Mouse (Mus musculus): ENCODE measurements around the gene Pth1r. TPM values are rescaled to one million over a fixed set of nuclear protein-coding genes. Genes with fewer than 3 reads are reported as not detected.
"Not testable (repeated sequence)": the region's sequence is repeated elsewhere in the genome, so short reads cannot be mapped to it uniquely, and the experiment has no call there.

Pth1r gene
- polyA plus RNA-seq, 1 experiment from 2014 or later, result 40.9 TPM

DNA sequence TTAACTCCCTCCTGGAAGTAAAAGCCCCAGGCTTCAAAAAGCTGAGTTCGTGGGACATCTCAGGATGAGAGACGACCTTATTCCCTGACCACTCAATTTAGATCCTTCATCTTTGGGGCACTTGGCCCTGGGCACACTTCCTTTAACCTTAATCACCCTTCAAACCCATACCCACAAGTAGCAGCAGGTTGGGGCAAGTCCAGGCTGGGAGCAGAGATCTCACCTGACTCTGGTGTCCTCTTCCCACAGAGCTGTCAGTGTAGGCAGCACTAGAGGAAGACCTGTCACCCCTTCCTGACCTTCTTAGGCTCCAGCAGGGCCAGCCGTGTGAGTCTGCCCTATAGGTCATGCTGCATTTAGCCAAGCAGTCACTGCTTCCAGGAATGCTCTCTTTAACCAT, 60.5 kb downstream of the Pth1r start:
- Histone ChIP-seq H3K36me3 (ENCODE audit: control insufficient read depth, insufficient read depth, low read length) (no peaks in the 10 kb centered on the region; the same call in 1 of the 2 replicates), H3K4me3 (ENCODE audit: low read length) (no peak overlapping the region), H3K4me1 (ENCODE audit: control insufficient read depth, insufficient read depth, low read length) (peaks cover 16% of the 10 kb centered on the region), H3K27me3 (ENCODE audit: control insufficient read depth, insufficient read depth, low read length) (no peaks in the 10 kb centered on the region), H3K9me3 (ENCODE audit: control insufficient read depth, low read length) (no peaks in the 10 kb centered on the region), H3K9ac (ENCODE audit: low read depth, low read length) (no peak overlapping the region), H3K27ac (ENCODE audit: low read depth, low read length) (no peak overlapping the region), H3K4me2 (replicated peaks; ENCODE audit: low read depth, low read length) (no peak overlapping the region)
- WGBS, result 43% methylated on average over 3 of the region's 3 CpGs
- no peak for ATAC-seq (ENCODE audit: low FRiP score, low TSS enrichment)

DNA sequence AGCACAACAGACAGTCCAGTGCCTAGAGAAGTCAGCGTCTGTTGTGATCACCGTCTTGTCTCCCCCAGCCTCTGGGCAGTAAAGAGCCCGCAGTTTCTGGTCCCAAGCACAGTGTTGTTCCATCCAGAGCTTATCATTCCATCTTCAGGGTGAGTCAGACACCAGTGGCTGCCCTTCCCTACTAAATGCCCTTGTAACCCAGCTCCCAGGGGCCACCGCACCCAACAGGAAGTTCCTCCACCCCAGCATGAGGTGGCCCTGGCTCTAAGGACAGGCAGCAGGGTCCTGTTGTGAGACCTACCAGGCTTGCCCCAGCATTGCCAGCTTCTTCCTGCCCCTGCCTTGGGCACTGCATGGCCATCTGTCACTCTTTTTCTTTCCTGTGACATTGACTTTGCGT, 61.4 kb downstream of the Pth1r start:
- no peak overlapping the region for H3K9ac ChIP-seq (ENCODE audit: low read depth, low read length)
- peaks cover 16% of the 10 kb centered on the region for H3K4me1 ChIP-seq (ENCODE audit: control insufficient read depth, insufficient read depth, low read length)
- ATAC-seq (ENCODE audit: low FRiP score, low TSS enrichment), result 0 out of 2 replicates have a peak, but pooled peaks have one; percentile 16
- no peak overlapping the region for H3K27ac ChIP-seq (ENCODE audit: low read depth, low read length)
- no peaks in the 10 kb centered on the region for H3K9me3 ChIP-seq (ENCODE audit: control insufficient read depth, low read length)
- H3K4me3 ChIP-seq (ENCODE audit: low read length), result no peak overlapping the region
- 85% methylated on average over 5 of the region's 5 CpGs for WGBS
- no peak overlapping the region for H3K4me2 ChIP-seq (replicated peaks; ENCODE audit: low read depth, low read length)
- H3K36me3 ChIP-seq (ENCODE audit: control insufficient read depth, insufficient read depth, low read length), result no peaks in the 10 kb centered on the region; the same call in 1 of the 2 replicates
- no peaks in the 10 kb centered on the region for H3K27me3 ChIP-seq (ENCODE audit: control insufficient read depth, insufficient read depth, low read length)

DNA sequence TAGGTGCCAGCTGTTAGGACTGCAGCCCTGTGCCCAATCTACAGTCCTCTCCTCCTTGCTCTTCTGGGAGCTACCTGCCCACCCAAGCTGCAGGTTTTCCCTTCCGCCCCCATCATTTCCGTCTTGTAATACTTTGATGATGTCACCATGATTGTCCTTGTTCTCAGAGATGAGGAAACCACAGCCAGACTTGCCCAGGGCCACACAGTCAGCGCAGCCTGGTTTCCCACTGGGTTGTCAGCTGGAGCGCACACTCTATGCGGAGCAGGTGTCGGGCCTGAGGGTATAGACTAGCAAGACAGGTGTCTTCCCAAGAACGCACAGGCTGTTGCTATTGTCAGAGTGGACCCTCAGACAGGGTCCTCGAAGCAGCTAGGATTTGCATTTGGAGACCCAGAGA, 61.8 kb downstream of the Pth1r start:
- no peak overlapping the region for H3K4me2 ChIP-seq (replicated peaks; ENCODE audit: low read depth, low read length)
- H3K36me3 ChIP-seq (ENCODE audit: control insufficient read depth, insufficient read depth, low read length), result no peaks in the 10 kb centered on the region; the same call in 1 of the 2 replicates
- H3K27me3 ChIP-seq (ENCODE audit: control insufficient read depth, insufficient read depth, low read length), result no peaks in the 10 kb centered on the region
- ATAC-seq (ENCODE audit: low FRiP score, low TSS enrichment), result no peak
- no peak overlapping the region for H3K4me3 ChIP-seq (ENCODE audit: low read length)
- H3K27ac ChIP-seq (ENCODE audit: low read depth, low read length), result peak overlapping the region; percentile 70; the same call in 1 of the 2 replicates
- no peak overlapping the region for H3K9ac ChIP-seq (ENCODE audit: low read depth, low read length)
- H3K9me3 ChIP-seq (ENCODE audit: control insufficient read depth, low read length), result no peaks in the 10 kb centered on the region
- WGBS, result 87% methylated on average over 8 of the region's 8 CpGs
- H3K4me1 ChIP-seq (ENCODE audit: control insufficient read depth, insufficient read depth, low read length), result peaks cover 16% of the 10 kb centered on the region

DNA sequence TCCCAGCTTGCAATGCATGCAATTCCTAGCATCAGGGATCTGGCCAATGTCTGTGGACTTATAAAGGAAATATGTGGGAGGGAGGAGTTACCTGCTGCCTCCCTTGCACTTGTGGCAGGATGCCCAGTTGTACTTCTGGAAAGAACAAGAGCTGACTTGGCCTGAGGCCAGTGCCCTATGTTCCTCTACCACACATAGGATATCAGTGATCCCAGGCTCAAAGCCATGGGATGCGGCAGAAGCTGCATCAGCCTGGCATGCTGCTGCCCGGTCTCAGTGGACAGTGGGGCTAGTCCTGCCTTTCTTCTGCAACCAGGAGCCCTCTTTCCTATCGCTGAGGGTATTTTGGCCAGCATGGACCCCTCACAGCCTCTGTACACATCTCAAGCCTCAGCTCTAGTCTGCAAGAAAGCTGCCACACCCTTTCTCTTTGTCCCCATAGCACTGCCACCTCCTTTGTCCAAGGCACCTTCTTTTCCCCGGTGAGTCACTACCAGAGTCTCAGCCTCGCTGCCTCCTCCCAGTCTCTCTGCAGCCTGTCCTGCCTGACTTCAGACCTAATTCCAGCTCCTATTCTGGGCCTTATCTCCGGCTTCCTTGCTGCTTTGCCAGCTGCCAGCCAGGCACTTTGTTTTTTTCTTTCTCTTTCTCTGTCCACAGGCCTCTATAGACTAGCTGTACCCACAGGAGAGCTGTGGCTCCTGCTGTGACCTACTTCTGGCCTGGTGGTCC, 62.7 kb downstream of the Pth1r start:
- Histone ChIP-seq H3K9me3 (ENCODE audit: control insufficient read depth, low read length) (no peaks in the 10 kb centered on the region), H3K4me3 (ENCODE audit: low read length) (no peak overlapping the region), H3K36me3 (ENCODE audit: control insufficient read depth, insufficient read depth, low read length) (no peaks in the 10 kb centered on the region; the same call in 1 of the 2 replicates), H3K4me2 (replicated peaks; ENCODE audit: low read depth, low read length) (no peak overlapping the region), H3K27me3 (ENCODE audit: control insufficient read depth, insufficient read depth, low read length) (no peaks in the 10 kb centered on the region), H3K4me1 (ENCODE audit: control insufficient read depth, insufficient read depth, low read length) (peaks cover 16% of the 10 kb centered on the region), H3K27ac (ENCODE audit: low read depth, low read length) (peak overlapping the region; percentile 78), H3K9ac (ENCODE audit: low read depth, low read length) (no peak overlapping the region)
- 84% methylated on average over 6 of the region's 6 CpGs for WGBS
- no peak for ATAC-seq (ENCODE audit: low FRiP score, low TSS enrichment)

DNA sequence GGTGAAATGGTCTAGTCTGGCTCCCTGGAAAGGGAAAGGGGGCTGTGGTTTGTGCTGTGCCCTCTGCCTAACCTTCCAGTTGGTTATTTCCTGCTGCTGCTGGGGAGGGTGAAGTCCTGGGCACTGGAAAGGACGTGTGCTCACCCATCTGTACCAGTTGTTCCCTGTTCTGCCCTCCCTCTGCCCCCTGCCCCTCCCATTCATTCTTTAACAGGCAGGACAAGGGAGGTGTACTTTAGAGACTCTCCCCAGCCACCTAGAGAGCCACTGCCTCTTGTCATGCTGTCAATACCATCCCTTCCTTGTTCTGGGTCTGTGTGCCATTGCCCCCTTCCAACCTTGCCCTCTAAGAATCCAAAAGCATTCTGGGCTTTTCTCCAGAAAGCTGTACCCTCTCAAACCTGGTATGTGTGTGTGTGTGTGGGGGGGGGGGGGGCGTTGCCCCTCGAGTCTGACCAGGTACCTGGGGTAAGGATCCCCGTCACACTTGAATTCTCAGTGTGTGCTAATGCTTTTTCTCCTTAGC, 63.3 kb downstream of the Pth1r start:
- WGBS, result 55% methylated on average over 4 of the region's 4 CpGs
- H3K36me3 ChIP-seq (ENCODE audit: control insufficient read depth, insufficient read depth, low read length), result no peaks in the 10 kb centered on the region; the same call in 1 of the 2 replicates
- ATAC-seq (ENCODE audit: low FRiP score, low TSS enrichment), result no peak
- no peak overlapping the region for H3K4me2 ChIP-seq (replicated peaks; ENCODE audit: low read depth, low read length)
- H3K4me3 ChIP-seq (ENCODE audit: low read length), result no peak overlapping the region
- no peaks in the 10 kb centered on the region for H3K27me3 ChIP-seq (ENCODE audit: control insufficient read depth, insufficient read depth, low read length)
- H3K9ac ChIP-seq (ENCODE audit: low read depth, low read length), result no peak overlapping the region; the same call in 1 of the 2 replicates
- H3K27ac ChIP-seq (ENCODE audit: low read depth, low read length), result peak overlapping the region; percentile 78
- H3K9me3 ChIP-seq (ENCODE audit: control insufficient read depth, low read length), result no peaks in the 10 kb centered on the region
- H3K4me1 ChIP-seq (ENCODE audit: control insufficient read depth, insufficient read depth, low read length), result peaks cover 16% of the 10 kb centered on the region

DNA sequence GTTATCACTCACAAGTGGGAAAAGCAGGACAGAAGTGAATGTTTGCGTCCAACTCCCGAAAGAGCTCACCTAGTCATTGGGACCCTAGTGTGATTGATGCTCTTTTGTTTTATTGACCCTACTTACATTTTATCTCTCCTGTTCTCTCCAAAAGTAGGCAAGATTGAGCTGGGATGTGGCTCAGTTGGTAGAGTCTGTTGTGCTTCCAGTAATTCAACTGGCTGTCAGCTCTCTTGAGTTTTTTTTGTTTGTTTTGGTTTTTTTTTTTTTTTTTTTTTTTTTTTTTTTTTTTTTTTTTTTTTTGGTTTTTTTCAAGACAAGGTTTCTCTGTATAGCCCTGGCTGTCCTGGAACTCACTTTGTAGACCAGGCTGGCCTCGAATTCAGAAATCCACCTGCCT, 64.2 kb downstream of the Pth1r start:
- not testable (repeated sequence) for H3K9ac ChIP-seq (ENCODE audit: low read depth, low read length); H3K9me3 ChIP-seq (ENCODE audit: control insufficient read depth, low read length); H3K27ac ChIP-seq (ENCODE audit: low read depth, low read length); ATAC-seq (ENCODE audit: low FRiP score, low TSS enrichment); H3K27me3 ChIP-seq (ENCODE audit: control insufficient read depth, insufficient read depth, low read length); H3K36me3 ChIP-seq (ENCODE audit: control insufficient read depth, insufficient read depth, low read length); H3K4me3 ChIP-seq (ENCODE audit: low read length); H3K4me2 ChIP-seq (replicated peaks; ENCODE audit: low read depth, low read length)
- H3K4me1 ChIP-seq (ENCODE audit: control insufficient read depth, insufficient read depth, low read length), result peaks cover 16% of the 10 kb centered on the region
- WGBS, result 82% methylated on average over 3 of the region's 3 CpGs

DNA sequence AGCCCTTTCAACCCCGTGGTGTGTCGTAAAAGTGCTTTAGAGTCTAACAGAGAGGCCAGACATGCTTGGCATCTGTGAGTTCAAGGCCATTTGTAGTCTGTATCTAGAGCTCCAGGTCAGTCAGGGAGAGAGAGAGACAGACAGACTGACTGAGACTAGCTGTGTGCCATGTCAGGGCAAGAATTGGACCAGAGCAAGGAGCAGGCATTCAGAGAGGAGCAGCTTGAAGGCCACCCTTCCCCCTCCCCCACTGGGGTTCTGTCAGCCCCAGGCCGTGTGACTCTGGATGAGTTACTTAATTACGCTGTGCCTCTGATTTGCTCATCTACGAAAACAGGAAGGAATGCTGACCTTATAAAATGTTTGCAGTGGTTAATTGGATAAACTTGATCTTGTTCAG, 64.7 kb downstream of the Pth1r start:
- H3K27ac ChIP-seq (ENCODE audit: low read depth, low read length), result no peak overlapping the region
- peaks cover 20% of the 10 kb centered on the region for H3K4me1 ChIP-seq (ENCODE audit: control insufficient read depth, insufficient read depth, low read length)
- 47% methylated on average over 5 of the region's 5 CpGs for WGBS
- H3K27me3 ChIP-seq (ENCODE audit: control insufficient read depth, insufficient read depth, low read length), result no peaks in the 10 kb centered on the region
- H3K4me3 ChIP-seq (ENCODE audit: low read length), result no peak overlapping the region
- no peak for ATAC-seq (ENCODE audit: low FRiP score, low TSS enrichment)
- H3K9ac ChIP-seq (ENCODE audit: low read depth, low read length), result no peak overlapping the region
- no peaks in the 10 kb centered on the region; the same call in 1 of the 2 replicates for H3K36me3 ChIP-seq (ENCODE audit: control insufficient read depth, insufficient read depth, low read length)
- no peaks in the 10 kb centered on the region for H3K9me3 ChIP-seq (ENCODE audit: control insufficient read depth, low read length)
- H3K4me2 ChIP-seq (replicated peaks; ENCODE audit: low read depth, low read length), result no peak overlapping the region

DNA sequence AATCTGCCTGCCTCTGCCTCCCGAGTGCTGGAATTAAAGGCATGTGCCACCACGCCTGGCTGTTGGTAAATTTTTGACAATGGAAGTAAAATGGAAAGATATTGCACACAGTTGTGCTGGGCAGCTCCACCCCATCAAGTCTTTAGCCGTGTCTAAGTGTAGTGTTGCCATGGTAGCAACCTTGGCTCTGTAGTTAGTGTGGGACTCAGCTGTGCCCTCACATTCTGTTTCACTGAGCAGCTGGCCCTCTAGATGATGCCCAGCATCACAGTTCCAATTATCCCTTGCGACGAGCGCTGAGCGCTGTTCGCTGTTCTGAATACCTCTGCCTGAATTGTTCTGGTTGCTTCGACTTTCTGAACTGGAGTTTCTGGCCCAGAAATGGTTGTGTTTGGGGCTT, 65.1 kb downstream of the Pth1r start:
- H3K4me1 ChIP-seq (ENCODE audit: control insufficient read depth, insufficient read depth, low read length), result peaks cover 21% of the 10 kb centered on the region
- WGBS, result 79% methylated on average over 9 of the region's 9 CpGs
- no peak for ATAC-seq (ENCODE audit: low FRiP score, low TSS enrichment)

DNA sequence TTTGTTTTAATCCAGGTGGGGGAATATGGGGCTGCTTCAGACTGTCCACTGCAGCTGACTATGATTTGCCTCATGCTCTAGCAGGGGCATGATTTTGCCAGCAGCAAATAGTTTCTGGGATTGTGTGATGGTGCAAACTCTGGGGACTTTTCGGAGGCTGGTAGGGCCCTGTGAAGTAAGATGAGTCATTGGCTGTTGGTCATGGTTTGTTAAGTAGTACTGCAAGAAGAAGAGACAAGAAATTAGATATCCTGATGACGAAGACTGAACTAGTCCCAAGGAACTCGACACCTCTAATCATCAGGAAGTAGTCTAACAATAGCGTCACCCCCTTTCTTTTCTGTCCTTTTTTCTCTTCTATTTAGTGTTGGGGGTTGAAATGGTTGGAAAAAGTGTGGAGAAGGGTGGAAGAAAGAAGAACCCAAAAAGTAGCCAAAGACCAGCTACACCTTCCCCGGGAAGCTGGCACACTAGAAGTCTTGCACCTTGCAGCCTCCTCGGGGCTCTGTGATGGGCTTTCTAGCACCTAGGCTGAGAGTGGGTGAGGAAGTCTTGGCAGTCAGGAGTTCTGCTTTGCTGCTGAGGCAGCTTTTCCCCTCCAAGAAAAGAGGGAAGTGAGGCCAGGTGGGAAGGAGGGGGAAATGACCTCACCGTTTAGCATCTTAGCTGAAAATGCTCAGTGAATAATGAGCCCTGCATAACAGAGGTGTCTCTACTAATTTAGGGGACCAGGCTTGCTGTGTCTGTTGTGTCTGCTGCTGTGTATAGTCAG, 66.0 kb downstream of the Pth1r start:
- peaks cover 25% of the 10 kb centered on the region for H3K4me1 ChIP-seq (ENCODE audit: control insufficient read depth, insufficient read depth, low read length)
- no peak for ATAC-seq (ENCODE audit: low FRiP score, low TSS enrichment)
- H3K9me3 ChIP-seq (ENCODE audit: control insufficient read depth, low read length), result no peaks in the 10 kb centered on the region
- no peak overlapping the region for H3K9ac ChIP-seq (ENCODE audit: low read depth, low read length)
- no peaks in the 10 kb centered on the region; the same call in 1 of the 2 replicates for H3K36me3 ChIP-seq (ENCODE audit: control insufficient read depth, insufficient read depth, low read length)
- no peaks in the 10 kb centered on the region for H3K27me3 ChIP-seq (ENCODE audit: control insufficient read depth, insufficient read depth, low read length)
- H3K4me2 ChIP-seq (replicated peaks; ENCODE audit: low read depth, low read length), result no peak overlapping the region
- H3K4me3 ChIP-seq (ENCODE audit: low read length), result no peak overlapping the region
- WGBS, result 49% methylated on average over 7 of the region's 7 CpGs
- no peak overlapping the region for H3K27ac ChIP-seq (ENCODE audit: low read depth, low read length)

More for the DNA sequence above, 65.1 kb downstream of the Pth1r start:
- H3K27ac ChIP-seq (ENCODE audit: low read depth, low read length), result no peak overlapping the region
- no peak overlapping the region for H3K4me2 ChIP-seq (replicated peaks; ENCODE audit: low read depth, low read length)
- H3K4me3 ChIP-seq (ENCODE audit: low read length), result no peak overlapping the region
- H3K27me3 ChIP-seq (ENCODE audit: control insufficient read depth, insufficient read depth, low read length), result no peaks in the 10 kb centered on the region
- H3K36me3 ChIP-seq (ENCODE audit: control insufficient read depth, insufficient read depth, low read length), result no peaks in the 10 kb centered on the region; the same call in 1 of the 2 replicates
- no peaks in the 10 kb centered on the region for H3K9me3 ChIP-seq (ENCODE audit: control insufficient read depth, low read length)
- no peak overlapping the region for H3K9ac ChIP-seq (ENCODE audit: low read depth, low read length)
